Mouse (Mus musculus): Measurements from ENCODE around the gene Izumo1.

Gene Izumo1

DNA sequence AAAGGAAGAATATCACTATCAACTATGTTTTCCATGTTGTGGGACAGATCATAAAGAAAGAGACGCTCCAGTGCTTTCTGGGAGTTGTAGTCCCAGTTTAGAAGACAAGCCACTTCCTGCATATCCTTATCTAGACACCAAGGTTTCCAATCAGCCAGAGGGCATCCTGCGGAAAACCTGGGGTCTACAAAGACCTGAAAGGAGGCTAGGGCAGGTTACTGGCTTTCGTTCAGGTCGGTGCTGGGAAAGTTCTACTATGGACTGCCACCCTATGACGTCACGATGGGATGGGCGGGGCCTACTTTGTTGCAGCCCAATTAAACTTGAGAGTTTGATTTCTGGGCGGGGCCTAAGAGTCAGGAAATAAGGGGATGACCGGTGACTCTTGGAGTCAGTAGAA, at the start of gene Izumo1:
Izumo1 (plus strand) TSS at position 369 of the 400 bp plus-strand sequence.
- DNase-seq (ENCODE audit: low read depth): peak; percentile 44

DNA sequence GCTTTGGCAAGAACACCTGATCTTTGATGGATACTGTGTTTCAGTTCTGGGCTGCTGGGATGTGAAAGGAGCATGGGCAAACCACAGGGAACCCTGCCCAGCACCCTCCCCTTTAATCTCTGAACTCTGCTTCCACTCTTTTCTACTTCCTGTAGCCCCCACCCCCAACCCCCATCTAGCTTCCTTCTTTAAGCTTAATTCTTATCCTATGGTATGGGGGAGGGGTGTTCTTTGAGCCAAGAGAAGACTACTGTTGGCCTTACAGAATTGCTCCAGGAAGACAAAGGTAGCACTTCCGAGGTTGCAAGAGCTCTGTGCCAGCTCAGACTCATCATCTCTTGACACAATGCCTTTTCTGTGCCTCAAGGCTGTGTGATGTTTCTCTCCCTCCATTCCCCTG, 49.6 kb upstream of the Izumo1 start:
- DNase-seq (ENCODE audit: low read depth): no peak

DNA sequence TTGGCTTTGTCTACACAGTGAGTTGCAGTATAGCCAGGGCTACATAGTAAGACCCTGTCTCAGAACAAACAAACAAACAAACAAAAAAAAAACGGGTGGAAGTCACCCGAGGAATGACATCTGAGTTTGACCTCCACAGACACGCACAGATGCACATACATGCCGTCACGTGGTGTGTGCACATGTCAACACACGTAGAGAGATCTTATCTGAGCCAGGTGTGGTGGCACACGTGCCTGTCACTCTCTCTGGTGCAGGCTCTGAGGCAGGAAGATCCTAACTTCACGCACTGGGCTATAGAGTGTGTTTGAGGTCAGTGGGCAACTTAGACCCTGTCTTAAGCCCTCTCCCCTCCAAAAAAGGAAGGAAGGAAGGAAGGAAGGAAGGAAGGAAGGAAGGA, 47.7 kb upstream of the Izumo1 start:
- no peak for DNase-seq (ENCODE audit: low read depth)

DNA sequence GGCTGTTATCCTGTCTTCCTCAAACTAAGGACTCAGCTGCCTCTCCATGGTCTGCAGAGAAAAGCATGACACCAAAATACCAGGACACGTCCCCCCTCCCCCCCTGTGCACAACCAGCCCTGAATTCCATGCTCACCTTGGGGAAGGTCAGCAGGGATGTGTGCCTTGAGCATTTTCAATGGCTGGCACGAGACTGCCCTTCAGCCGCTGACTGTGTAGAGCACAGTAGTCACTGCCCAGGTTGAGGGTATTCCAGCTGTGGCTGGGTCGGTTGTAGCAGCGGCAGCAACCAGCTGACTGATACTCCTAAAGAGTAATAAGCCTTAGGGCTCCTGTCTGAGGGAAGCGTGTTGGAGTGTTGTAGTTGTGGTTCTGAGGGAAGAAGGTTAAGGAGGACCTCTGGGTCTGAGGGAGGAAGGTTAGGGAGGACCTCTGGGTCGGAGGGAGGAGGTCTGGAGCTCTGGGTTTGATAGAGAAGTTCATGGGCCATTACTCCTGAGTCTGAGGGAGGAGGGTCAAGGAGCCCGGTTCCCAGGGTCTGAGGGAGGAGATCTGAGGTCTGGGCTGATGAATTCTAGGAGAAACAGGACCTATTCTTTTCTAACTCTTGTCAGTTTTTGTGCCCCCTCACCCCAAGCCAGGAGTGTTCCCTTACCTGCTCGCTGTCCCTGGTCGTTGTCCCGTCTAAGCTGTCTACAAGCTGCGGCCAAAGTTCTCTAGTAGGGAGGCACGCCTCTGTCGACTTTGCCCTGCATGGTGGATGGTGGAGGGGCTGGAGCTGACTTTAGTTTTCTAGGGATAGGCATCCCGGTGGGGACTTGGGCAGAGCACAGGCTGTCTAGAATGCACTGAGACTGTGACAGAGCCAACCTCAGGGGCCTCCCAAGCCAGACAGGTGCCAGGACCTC, 46.9 kb upstream of the Izumo1 start:
- DNase-seq (ENCODE audit: low read depth): no peak

DNA sequence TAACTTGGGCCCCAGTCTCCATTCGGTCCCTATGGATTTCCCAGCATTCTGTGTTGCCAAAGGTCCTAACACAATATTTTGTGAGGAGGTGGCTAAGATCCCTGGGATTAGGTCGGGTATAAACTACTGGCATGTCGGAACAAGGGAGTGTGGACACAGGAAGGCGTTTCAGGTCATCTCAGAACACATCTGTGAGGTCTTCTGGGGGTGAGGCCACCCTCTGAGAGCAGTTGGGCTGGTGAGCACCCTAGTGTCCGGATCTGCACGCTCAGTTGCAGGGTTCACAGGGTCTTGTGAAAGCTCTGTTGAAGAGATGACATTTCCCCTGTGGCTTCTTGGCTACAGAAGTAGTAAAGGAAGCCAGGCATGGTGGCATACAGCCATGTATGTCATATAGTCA, 35.7 kb upstream of the Izumo1 start:
- DNase-seq (ENCODE audit: low read depth): no peak

DNA sequence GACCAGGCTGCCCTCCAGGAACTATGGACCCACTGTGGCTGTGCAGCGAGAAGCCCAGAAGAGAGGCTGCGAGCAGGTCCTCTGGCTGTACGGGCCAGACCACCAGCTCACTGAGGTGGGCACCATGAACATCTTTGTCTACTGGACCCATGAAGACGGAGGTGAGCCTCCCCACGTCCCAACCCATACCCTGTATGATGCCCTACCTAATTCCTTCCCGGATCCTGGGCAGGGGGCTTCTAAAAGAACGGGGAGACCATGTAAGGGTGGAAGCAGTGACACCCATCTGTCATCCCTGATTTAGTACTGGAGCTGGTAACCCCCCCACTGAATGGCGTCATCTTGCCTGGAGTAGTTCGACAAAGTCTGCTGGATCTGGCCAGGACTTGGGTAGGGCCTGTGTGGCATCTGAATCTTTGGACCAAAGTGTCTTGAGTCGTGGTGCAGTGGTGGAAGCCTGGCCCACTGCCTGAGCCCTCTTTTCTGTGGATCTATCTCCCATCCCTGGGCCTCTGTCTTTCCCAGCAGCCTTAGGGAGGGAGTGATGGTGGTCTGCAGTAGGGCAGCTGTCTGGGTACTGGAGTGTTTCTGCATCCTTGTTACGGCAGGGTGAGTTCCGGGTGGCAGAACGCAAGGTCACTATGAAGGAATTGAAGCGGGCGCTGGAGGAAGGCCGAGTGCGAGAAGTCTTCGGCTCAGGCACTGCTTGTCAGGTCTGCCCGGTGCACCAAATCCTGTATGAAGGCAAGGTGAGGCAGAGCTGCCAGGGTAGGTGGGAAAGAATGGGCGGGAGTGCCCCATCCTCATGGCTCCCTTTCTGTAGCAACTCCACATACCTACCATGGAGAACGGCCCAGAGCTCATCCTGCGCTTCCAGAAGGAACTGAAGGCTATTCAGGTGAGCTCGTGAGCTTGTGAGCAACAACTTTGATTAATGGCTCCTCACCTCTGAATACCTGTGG, 33.7 kb upstream of the Izumo1 start:
- no peak for DNase-seq (ENCODE audit: low read depth)

DNA sequence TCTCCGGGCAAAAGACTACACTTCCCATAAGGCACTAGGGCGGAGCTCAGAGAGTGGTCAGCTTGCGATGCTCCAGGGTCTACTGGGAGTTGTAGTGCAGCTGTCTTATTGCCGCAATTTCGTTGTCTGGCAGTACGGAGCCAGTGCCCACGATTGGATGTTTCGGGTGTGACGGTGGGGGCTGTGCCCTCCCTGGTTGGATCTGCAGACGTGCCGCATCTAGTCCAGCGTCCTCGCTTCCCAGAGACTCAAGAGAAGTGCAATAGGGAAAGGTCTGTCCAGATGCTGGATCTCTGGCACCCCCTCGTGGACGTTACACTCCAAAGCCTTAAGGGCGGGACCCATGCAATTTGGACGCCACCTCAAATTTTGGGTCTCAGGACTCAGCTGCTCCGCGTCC, 32.4 kb upstream of the Izumo1 start:
- peak; percentile 98 for DNase-seq (ENCODE audit: low read depth)

DNA sequence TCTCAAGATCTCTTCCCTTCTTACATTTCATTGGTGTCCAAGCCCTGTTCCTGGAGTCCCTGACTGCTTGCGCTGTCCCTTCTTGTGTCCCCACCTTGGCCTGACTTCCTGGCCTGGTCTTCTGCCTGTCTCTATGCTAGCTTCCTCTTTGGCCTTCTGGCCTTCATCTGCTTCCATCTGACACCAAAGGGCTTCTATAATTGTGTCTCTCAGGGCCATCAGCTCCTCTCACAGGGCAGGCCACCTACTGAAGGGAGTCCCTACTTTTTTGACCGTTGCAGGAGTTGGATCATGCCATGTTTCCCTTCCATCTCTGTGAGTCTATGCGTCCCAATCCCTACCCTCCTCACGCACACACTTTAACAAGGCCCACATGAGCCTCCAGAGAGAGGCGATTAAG, 31.7 kb upstream of the Izumo1 start:
- DNase-seq (ENCODE audit: low read depth): no peak

DNA sequence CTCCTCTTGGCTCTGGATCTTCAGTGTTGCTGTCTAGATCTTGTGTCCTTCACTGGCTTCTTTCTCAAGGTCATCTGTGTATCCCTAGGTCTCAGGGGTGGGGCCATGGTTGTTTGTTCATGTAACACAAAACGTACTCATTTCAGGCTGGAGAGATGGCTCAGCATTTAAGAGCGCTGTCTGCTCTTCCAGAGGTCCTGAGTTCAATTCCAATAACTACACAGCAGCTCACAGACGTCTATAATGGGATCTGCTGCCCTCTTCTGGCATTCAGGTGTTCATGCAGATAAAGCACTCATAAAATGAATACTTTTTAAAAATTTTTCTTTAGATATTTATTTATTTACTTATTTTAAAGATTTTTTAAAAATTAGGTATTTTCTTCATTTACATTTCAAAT, 30.7 kb upstream of the Izumo1 start:
- DNase-seq (ENCODE audit: low read depth): peak; percentile 50

DNA sequence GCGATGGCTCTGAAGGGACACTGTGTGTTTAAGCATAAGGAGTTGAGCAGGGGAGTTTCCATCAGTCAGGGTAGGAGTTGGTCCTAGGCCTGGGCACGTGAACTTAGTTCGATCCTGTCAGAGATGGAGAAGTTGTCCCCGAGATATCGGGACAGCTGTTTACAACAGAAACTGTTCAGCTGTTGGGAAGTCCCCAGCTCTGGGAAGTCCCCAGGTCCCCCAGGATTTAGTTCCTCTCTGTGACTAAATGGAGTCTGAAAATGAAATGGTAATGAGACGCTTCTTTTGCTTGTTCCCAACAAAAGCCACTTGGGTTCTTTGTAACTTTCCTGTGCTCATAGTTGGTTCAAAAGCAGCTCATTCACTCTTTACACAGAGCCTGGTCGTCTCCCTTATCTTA, 29.7 kb upstream of the Izumo1 start:
- no peak for DNase-seq (ENCODE audit: low read depth)

DNA sequence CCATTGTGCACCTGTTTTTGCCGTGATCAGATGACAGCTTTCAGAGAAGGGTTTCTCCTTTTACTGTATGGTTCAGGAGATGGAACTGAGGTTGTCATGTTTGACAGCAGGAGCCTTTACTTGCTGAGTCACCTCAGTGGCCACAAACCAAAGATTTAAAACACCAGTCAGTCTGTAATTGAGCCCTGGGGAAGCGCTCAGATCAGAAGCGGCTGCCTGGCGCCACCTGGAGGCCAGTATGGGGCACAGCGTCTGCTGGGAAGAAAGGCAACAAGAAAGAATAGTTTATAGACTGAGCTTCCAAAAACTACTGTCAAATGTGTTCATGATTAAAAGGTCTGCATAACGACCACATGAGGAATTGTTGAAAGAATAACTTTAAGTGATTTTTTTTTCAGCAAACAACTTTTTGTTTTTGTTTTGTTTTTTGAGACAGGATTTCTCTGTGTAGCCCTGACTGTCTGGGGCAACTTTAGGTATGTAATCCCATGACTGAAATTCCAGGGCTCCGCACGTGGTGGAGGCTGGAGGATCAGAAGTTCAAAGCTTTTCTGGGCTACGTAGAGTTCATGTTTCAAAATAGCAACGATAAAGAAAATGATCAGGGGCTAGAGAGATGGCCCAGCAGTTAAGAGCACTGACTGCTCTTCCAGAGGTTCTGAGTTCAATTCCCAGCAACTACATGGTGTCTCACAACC, 28.3 kb upstream of the Izumo1 start:
- peak; percentile 95 for DNase-seq (ENCODE audit: low read depth)

DNA sequence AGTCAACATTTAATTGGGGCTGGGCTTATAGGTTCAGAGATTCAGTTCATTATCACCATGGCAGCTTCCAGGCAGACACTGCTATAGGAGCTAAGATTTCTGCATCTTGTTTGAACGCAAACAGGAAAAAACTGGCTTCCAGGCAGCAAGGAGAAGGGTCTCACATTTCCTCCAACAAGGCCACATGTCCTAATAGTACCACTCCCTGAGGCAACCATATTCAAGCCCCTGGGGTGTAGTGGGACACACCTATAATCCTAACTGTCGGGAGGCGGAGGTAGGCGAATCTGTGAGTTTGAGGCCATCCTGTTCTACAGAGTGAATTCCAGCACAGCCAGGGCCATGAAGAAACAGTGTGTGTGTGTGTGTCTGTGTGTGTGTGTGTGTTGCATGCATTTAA, 26.4 kb upstream of the Izumo1 start:
- DNase-seq (ENCODE audit: low read depth): no peak

DNA sequence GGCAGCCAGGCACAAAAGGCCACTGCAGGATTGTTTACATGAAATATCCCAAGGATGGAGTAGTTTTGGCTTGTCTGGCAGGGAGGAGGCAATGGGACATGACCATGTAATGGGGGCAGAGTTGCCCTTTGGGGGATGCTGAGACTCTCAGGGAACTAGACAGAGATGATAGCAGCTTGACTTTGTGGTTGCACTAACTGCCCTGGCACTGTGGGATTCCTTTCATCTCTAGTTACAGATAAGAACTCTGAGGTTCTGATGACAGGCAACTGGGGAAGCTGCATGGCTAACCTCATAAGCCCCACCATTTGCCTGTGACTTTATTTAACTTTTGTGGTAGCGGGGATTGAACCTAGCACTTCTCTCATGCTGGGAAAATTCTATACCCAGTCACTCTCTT, 25.5 kb upstream of the Izumo1 start:
- DNase-seq (ENCODE audit: low read depth): no peak

DNA sequence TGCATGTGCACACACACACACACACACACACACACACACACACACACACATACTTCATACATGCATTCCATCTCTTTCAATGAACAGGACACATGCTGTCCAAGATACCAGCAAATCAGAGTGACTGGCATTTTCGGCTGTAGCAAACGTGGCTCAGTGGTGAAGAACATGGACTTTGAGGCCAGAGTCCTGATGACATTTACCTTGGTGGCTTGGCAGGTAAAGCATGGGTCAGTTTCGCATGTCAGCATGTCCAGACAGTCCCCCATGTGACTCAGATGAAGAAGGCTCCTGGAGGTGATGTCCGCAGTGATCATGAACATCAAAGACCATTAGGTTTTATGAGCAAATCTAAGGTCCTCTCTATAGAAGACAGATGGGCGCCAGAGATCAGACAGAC, 24.6 kb upstream of the Izumo1 start:
- no peak for DNase-seq (ENCODE audit: low read depth)

DNA sequence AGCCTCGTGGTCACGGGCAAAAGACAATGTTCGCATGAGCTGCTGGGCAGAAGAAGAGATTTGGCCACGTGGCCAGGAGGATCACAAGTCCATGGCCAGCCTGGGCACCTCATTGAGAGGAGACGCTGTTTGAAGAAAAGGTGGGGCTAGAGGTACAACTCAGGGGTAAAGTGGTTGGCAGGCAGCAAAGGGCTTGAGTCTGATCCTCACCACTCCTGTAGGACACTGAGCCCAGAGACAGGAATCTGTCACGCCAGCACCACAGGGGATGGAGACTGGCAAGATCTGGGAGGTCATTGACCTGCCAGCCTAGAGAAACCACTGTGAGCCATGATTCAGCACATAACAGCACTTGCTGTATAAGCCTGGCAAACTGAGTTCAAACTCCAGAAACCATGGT, 24.1 kb upstream of the Izumo1 start:
- no peak for DNase-seq (ENCODE audit: low read depth)

DNA sequence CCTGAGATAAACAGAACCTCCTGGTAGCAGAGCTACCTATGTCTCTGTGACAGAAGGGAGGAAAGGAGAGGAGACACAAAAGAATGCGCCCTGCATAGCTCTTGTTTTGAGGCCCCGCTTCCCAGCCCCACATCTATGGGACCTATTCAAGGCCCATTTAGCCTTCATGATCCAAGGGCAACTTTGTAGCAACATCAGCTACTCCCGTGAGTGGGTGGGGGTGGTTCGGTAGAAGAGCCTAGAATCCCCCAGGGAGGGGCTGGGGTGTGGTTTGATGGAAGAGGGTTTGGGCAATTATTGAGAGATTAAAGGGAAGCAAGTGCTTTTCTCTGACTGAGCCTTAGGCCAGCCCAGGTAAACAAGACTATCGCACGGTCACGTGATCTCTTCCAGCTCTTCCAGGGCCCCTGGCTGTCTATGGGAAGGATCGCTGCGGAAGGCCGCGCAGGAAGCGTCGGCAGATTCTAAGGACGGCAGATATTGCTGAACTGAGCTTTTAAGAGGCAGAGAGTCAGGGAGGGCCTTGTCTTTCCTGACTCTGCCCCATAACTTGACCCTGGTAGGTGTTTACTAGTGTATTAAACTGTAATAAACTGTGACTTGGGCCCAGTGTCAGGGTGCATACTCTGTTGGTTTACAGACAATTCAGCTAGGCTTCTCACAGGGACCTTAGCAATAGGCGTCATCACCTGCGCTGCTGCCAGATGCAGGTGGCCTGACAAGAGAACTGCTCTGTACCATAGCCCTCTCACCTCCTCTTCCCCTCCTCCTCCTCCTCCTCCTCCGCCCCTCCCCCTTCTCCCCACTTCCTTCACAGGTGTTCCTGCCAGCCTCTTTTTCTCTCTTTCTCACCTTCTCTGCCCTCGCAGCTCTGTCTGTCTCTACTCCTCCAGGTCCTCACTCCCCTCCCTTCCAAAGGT, 22.4 kb upstream of the Izumo1 start:
- no peak for DNase-seq (ENCODE audit: low read depth)

DNA sequence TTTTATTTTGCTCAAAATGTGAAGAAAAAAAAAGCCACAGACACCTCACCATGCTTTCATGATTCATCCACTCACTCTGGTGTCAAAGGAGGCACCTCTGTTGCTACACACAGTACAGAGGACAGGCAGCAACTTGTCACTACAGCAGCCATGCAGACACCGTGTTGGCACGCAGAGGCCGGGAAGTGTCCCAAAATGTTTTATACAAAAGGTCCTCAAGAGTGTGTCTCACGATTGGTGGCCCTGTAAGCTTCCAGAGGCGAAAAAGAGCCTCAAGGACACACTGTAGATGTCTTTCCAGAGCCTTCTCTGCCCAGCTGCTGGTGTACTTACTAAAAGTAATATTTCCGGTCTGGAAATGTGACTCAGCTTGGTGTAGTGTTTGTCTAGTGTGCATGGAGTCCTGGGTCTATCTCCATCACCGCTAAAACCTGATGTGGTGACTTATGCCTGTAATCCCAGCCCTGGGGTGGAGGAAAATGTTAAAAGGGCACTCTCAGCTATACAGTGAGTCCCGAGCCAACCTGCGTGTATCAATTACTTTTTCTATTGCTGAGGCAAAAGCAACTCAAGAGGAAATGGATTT, 15.8 kb upstream of the Izumo1 start:
- DNase-seq (ENCODE audit: low read depth): no peak

DNA sequence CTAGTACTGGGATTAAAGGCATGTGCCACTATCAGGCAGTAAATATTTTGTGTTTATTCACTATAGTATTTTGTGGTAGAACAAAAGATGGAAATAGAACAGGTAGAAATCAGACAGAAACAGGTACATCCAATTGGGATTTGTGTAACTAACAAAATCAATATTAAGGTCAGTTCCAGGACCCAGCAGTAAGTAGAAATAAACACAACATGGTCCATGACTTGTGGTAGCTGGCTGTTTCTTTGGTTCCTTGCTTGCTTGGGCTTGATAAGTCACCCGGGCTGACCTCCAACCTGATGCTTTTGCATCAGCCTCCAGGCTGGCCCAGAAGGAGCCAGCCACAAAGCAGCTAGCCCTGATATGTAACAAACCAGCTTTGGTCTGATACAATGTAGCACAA, 12.1 kb upstream of the Izumo1 start:
- no peak for DNase-seq (ENCODE audit: low read depth)

DNA sequence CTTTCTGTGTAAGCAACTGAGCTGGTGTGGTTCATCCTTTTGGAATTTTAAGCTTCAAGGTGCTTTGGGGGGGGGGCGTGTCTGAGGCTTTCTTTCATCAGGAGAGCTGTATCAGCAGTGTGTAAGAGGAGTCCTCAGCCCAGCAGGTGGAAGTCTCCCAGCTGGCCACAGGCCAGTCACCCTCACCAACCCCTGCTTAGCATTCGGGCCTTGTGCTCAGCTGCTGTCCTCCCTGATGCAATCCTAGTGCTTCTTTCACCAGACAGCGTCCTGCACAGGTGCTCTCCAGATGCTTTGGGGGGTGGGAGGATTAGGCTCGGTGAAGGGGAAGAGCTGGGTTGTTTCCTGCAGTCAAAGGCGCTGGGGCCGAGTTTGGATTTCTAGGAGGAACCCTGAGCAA, 5.3 kb upstream of the Izumo1 start:
- peak; percentile 75 for DNase-seq (ENCODE audit: low read depth)

DNA sequence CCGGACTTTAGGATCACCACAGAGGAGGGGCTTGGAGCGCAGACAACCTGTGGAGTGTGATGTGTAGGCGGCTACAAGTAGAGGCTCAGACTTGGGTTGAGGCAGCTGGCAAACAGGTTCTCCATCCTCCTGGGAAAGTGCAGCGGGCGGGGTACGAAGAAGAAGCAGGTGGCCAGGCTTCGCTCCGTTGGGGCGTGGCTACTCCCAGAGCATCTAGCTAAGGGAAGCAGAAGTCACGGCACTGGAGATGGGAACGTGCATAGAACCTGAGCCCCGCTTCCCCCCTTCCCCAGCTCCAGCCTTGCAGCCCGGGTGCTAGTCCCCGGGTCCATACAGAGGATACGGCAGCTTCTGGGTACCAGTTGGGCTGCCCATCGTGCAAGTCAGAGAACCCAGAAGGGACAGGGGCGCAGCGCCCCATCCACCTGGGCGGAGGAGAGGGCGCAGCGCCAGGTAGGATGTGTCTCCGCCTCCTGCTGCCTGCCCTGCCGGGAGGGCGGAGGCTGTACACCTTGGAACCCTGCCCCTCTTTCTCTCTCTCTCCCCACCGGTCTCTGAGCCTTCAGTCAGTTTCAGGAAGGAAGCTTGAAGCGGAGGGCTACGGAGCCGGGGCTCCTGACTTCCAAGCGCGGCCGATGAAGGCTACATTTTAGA, 4.4 kb upstream of the Izumo1 start, which contains the start of gene Fut1:
Fut1 (plus strand) TSS at position 248 of the 654 bp plus-strand sequence.
- no peak for DNase-seq (ENCODE audit: low read depth)

All from NIH3T3 (cell line).